Mouse (Mus musculus) forebrain, embryonic 14.5 days (tissue): ENCODE results near the gene E130208F15Rik. TPM values are rescaled to one million over a fixed set of nuclear protein-coding genes. Genes with fewer than 3 reads are reported as not detected.

Experiments
- ATAC-seq: fragments of 200-750 bp; cut with Nextera tagmentation; 2 replicates; pipeline ENCODE4 v1.8.0; 2017; ENCODE audit warnings: mild to moderate bottlenecking, moderate library complexity
- DNase-seq: peaks from one replicate; pipeline ENCODE4 v3.0.0-alpha.2; 2015; ENCODE audit warnings: low spot score
- H3K27ac ChIP-seq: fragments of 300-500 bp; sonication (generic); 2 replicates; pipeline ENCODE4 v1.5.1; 2014; ENCODE audit warnings: low read depth, mild to moderate bottlenecking, control low read depth, low read length, moderate library complexity
- H3K27me3 ChIP-seq: fragments of 300-500 bp; sonication (generic); replicated peaks from 2 replicates; pipeline ENCODE4 v1.6.1; 2014; ENCODE audit warnings: low read length, control low read depth, mixed read lengths; ENCODE audit not compliant: control insufficient read depth, insufficient read depth
- H3K36me3 ChIP-seq: fragments of 300-500 bp; sonication (generic); 2 replicates; pipeline ENCODE4 v1.6.1; 2014; ENCODE audit warnings: low read length, control low read depth; ENCODE audit not compliant: control insufficient read depth, insufficient read depth
- H3K4me1 ChIP-seq: fragments of 300-500 bp; sonication (generic); 2 replicates; pipeline ENCODE4 v1.6.1; 2014; ENCODE audit warnings: antibody characterized with exemption, low read length, control low read depth; ENCODE audit not compliant: control insufficient read depth, insufficient read depth
- H3K4me2 ChIP-seq: fragments of 300-500 bp; sonication (generic); 2 replicates; pipeline ENCODE4 v1.6.1; 2014; ENCODE audit warnings: mild to moderate bottlenecking, control low read depth, low read length
- H3K4me3 ChIP-seq: fragments of 300-500 bp; sonication (generic); 2 replicates; pipeline ENCODE4 v1.5.1; 2014; ENCODE audit warnings: low read depth, low read length, control low read depth
- H3K9ac ChIP-seq: fragments of 300-500 bp; sonication (generic); 2 replicates; pipeline ENCODE4 v1.6.1; 2014; ENCODE audit warnings: mild to moderate bottlenecking, low read length, control low read depth, moderate library complexity
- H3K9me3 ChIP-seq: fragments of 300-500 bp; sonication (generic); replicated peaks from 2 replicates; pipeline ENCODE4 v1.6.1; 2016; ENCODE audit warnings: low read length, control low read depth, mixed read lengths; ENCODE audit not compliant: control insufficient read depth
- WGBS: fragments of 180-500 bp; shearing (Covaris S2); extraction: QIAGEN DNeasy Blood & Tissue Kit; methylation state at CpG from one replicate; pipeline ENCODE4 v1.1.7; 2014; 5-methylcytosine and 5-hydroxymethylcytosine counted together
- polyA plus RNA-seq: library from polyadenylated mRNA; unstranded; fragments of >200 nt; fragmentation: Nextera tagmentation; extraction: Ambion mirVana; gene quantifications from 2 replicates; pipeline ENCODE4 v1.2.1, GENCODE M21; 2014

Gene E130208F15Rik
- polyA plus RNA-seq, 1 experiment from 2014 or later, result not detected

- H3K4me2 ChIP-seq, result no peak overlapping the region
- peak; percentile 38 for ATAC-seq
- H3K4me1 ChIP-seq, result peaks cover 9% of the 10 kb centered on the region
- no peaks in the 10 kb centered on the region for H3K36me3 ChIP-seq
- H3K4me3 ChIP-seq, result no peak overlapping the region
- peak; percentile 97 for DNase-seq
- H3K27ac ChIP-seq, result no peak overlapping the region
- 2% methylated on average over 9 of the region's 9 CpGs for WGBS
- H3K9me3 ChIP-seq, result no peaks in the 10 kb centered on the region
- no peak overlapping the region for H3K9ac ChIP-seq
- H3K27me3 ChIP-seq, result peaks cover 4% of the 10 kb centered on the region
These were observed 14.8 kb downstream of the E130208F15Rik start for GRCm38 (mm10) chr7:30336384-30336783.

GRCm38 (mm10) chr7:30339432-30340109 is 18.0 kb downstream of the E130208F15Rik start:
- Histone ChIP-seq H3K27ac (no peak overlapping the region), H3K36me3 (no peaks in the 10 kb centered on the region), H3K9ac (no peak overlapping the region), H3K27me3 (peaks cover 4% of the 10 kb centered on the region), H3K4me2 (no peak overlapping the region), H3K4me3 (no peak overlapping the region), H3K9me3 (no peaks in the 10 kb centered on the region), H3K4me1 (no peaks in the 10 kb centered on the region)
- 61% methylated on average over 5 of the region's 5 CpGs for whole genome bisulfite sequencing
- ATAC-seq (no peak), DNase-seq (peak; percentile 36)

GRCm38 (mm10) chr7:30346635-30347379 is 25.3 kb downstream of the E130208F15Rik start:
- H3K27ac ChIP-seq, result no peak overlapping the region
- ATAC-seq (no peak), DNase-seq (peak; percentile 71)
- WGBS, result 27% methylated on average over 21 of the region's 21 CpGs
- no peak overlapping the region for H3K4me3 ChIP-seq
- no peaks in the 10 kb centered on the region for H3K36me3 ChIP-seq
- H3K27me3 ChIP-seq, result peaks cover 11% of the 10 kb centered on the region; the same call in 1 of the 2 replicates
- H3K9me3 ChIP-seq, result no peaks in the 10 kb centered on the region
- H3K9ac ChIP-seq, result no peak overlapping the region
- no peak overlapping the region for H3K4me2 ChIP-seq
- H3K4me1 ChIP-seq, result peaks cover 3% of the 10 kb centered on the region; the same call in 1 of the 2 replicates

- ATAC-seq (peak; percentile 77; the same call in 1 of the 2 replicates), DNase-seq (peak; percentile 81)
- Histone ChIP-seq H3K27ac (no peak overlapping the region), H3K4me2 (peak overlapping the region; percentile 23; the same call in 1 of the 2 replicates), H3K27me3 (peaks cover 11% of the 10 kb centered on the region; the same call in 1 of the 2 replicates), H3K4me3 (no peak overlapping the region), H3K9ac (no peak overlapping the region), H3K4me1 (peaks cover 3% of the 10 kb centered on the region; the same call in 1 of the 2 replicates), H3K36me3 (0 out of 2 replicates have a peak, but pooled peaks cover 2% of the 10 kb centered on the region), H3K9me3 (no peaks in the 10 kb centered on the region)
- 3% methylated on average over 30 of the region's 30 CpGs for whole genome bisulfite sequencing
These were observed 26.3 kb downstream of the E130208F15Rik start for GRCm38 (mm10) chr7:30347828-30348227.

GRCm38 (mm10) chr7:30353279-30353822 is 31.8 kb downstream of the E130208F15Rik start:
- no peak overlapping the region for H3K27ac ChIP-seq
- ATAC-seq, result peak; percentile 76

GRCm38 (mm10) chr7:30354059-30354458 is 32.5 kb downstream of the E130208F15Rik start:
- Histone ChIP-seq H3K36me3 (peaks cover 35% of the 10 kb centered on the region), H3K9me3 (no peaks in the 10 kb centered on the region), H3K9ac (no peak overlapping the region), H3K4me1 (no peaks in the 10 kb centered on the region; the same call in 1 of the 2 replicates), H3K27me3 (0 out of 2 replicates have a peak, but pooled peaks cover 2% of the 10 kb centered on the region), H3K4me2 (no peak overlapping the region), H3K4me3 (no peak overlapping the region), H3K27ac (no peak overlapping the region)
- DNase-seq (no peak), ATAC-seq (peak; percentile 29; the same call in 1 of the 2 replicates)
- 84% methylated on average over 4 of the region's 4 CpGs for WGBS

More at GRCm38 (mm10) chr7:30353279-30353822, 31.8 kb downstream of the E130208F15Rik start:
- H3K4me1 ChIP-seq, result no peaks in the 10 kb centered on the region; the same call in 1 of the 2 replicates
- H3K4me2 ChIP-seq, result no peak overlapping the region
- H3K27me3 ChIP-seq, result 0 out of 2 replicates have a peak, but pooled peaks cover 6% of the 10 kb centered on the region
- H3K9me3 ChIP-seq, result no peaks in the 10 kb centered on the region
- peaks cover 35% of the 10 kb centered on the region for H3K36me3 ChIP-seq
- H3K4me3 ChIP-seq, result no peak overlapping the region
- no peak overlapping the region for H3K9ac ChIP-seq
- WGBS, result 14% methylated on average over 6 of the region's 6 CpGs
- DNase-seq, result peak; percentile 80

- peaks cover 46% of the 10 kb centered on the region for H3K36me3 ChIP-seq
- DNase-seq (no peak), ATAC-seq (no peak)
- H3K27me3 ChIP-seq, result no peaks in the 10 kb centered on the region
- no peak overlapping the region for H3K9ac ChIP-seq
- H3K27ac ChIP-seq, result no peak overlapping the region
- 85% methylated on average over 7 of the region's 7 CpGs for WGBS
- H3K4me2 ChIP-seq, result no peak overlapping the region
- H3K4me3 ChIP-seq, result no peak overlapping the region
- no peaks in the 10 kb centered on the region for H3K9me3 ChIP-seq
- H3K4me1 ChIP-seq, result peaks cover 20% of the 10 kb centered on the region
These were observed 37.0 kb downstream of the E130208F15Rik start for GRCm38 (mm10) chr7:30358378-30359186.

GRCm38 (mm10) chr7:30359276-30359865 is 37.8 kb downstream of the E130208F15Rik start:
- H3K4me3 ChIP-seq, result no peak overlapping the region
- 93% methylated on average over 31 of the region's 31 CpGs for WGBS
- no peak overlapping the region for H3K27ac ChIP-seq
- no peak for ATAC-seq
- no peak for DNase-seq
- peaks cover 20% of the 10 kb centered on the region for H3K4me1 ChIP-seq
- no peaks in the 10 kb centered on the region for H3K9me3 ChIP-seq
- H3K9ac ChIP-seq, result no peak overlapping the region
- no peak overlapping the region for H3K4me2 ChIP-seq
- peaks cover 46% of the 10 kb centered on the region for H3K36me3 ChIP-seq
- H3K27me3 ChIP-seq, result no peaks in the 10 kb centered on the region
